Mouse (Mus musculus): Measurements from ENCODE around the gene Prkcg. TPM values are rescaled to one million over a fixed set of nuclear protein-coding genes. Genes with fewer than 3 reads are reported as not detected.
A peak's percentile ranks its signal among the peaks of the same experiment; 100 is the strongest.

Gene Prkcg
- total and polyA plus RNA-seq, 2 experiments from 2014 or later: 0.40 to 1.8 TPM

GRCm38 (mm10) chr7:3301628-3302555 lies 12.9 kb downstream of the Prkcg start:
- 3% methylated on average over 33 of the region's 33 CpGs for WGBS
- Histone ChIP-seq H3K4me2 (ENCODE audit: low read depth, low read length) (peak overlapping the region; percentile 75), H3K27me3 (ENCODE audit: control insufficient read depth, insufficient read depth, low read length) (peaks cover 18% of the 10 kb centered on the region), H3K4me3 (ENCODE audit: low read depth, low read length) (peak overlapping the region; percentile 43), H3K9me3 (replicated peaks; ENCODE audit: control insufficient read depth, low read length) (no peaks in the 10 kb centered on the region), H3K36me3 (replicated peaks; ENCODE audit: control insufficient read depth, insufficient read depth, low read length) (peaks cover 30% of the 10 kb centered on the region), H3K9ac (replicated peaks; ENCODE audit: low read depth, low read length) (peak overlapping the region; percentile 52), H3K4me1 (ENCODE audit: control insufficient read depth, insufficient read depth) (peaks cover 16% of the 10 kb centered on the region), H3K27ac (ENCODE audit: low read depth) (peak overlapping the region; percentile 74)
- peak; percentile 80 for DNase-seq (ENCODE audit: low spot score)
- TF ChIP-seq EP300 (IDR thresholded peaks at IDR 0.05; ENCODE audit: low read depth) (no peak), CTCF (IDR thresholded peaks at IDR 0.05; ENCODE audit: low read depth) (no peak; the same call in 1 of the 2 replicates)
- peak; percentile 73 for ATAC-seq (ENCODE audit: insufficient read depth, low read depth)

- TF ChIP-seq EP300 (IDR thresholded peaks at IDR 0.05; ENCODE audit: low read depth) (no peak), CTCF (IDR thresholded peaks at IDR 0.05; ENCODE audit: low read depth) (peak; percentile 68)
- WGBS: 3% methylated on average over 16 of the region's 16 CpGs
- peaks cover 22% of the 10 kb centered on the region for H3K36me3 ChIP-seq (replicated peaks; ENCODE audit: control insufficient read depth, insufficient read depth, low read length)
- H3K4me3 ChIP-seq (ENCODE audit: low read depth, low read length): peak overlapping the region; percentile 43
- H3K9ac ChIP-seq (replicated peaks; ENCODE audit: low read depth, low read length): peak overlapping the region; percentile 52
- H3K4me2 ChIP-seq (ENCODE audit: low read depth, low read length): peak overlapping the region; percentile 75
- peak overlapping the region; percentile 74 for H3K27ac ChIP-seq (ENCODE audit: low read depth)
- H3K9me3 ChIP-seq (replicated peaks; ENCODE audit: control insufficient read depth, low read length): no peaks in the 10 kb centered on the region
- peaks cover 12% of the 10 kb centered on the region for H3K4me1 ChIP-seq (ENCODE audit: control insufficient read depth, insufficient read depth)
- DNase-seq (ENCODE audit: low spot score) (peak; percentile 84), ATAC-seq (ENCODE audit: insufficient read depth, low read depth) (peak; percentile 46)
- peaks cover 18% of the 10 kb centered on the region for H3K27me3 ChIP-seq (ENCODE audit: control insufficient read depth, insufficient read depth, low read length)
Observed at GRCm38 (mm10) chr7:3302556-3303275, 13.7 kb downstream of the Prkcg start.

- Histone ChIP-seq H3K4me3 (ENCODE audit: low read depth, low read length) (peak overlapping the region; percentile 43), H3K9me3 (replicated peaks; ENCODE audit: control insufficient read depth, low read length) (no peaks in the 10 kb centered on the region), H3K9ac (replicated peaks; ENCODE audit: low read depth, low read length) (peak overlapping the region; percentile 52; the same call in 1 of the 2 replicates), H3K4me2 (ENCODE audit: low read depth, low read length) (peak overlapping the region; percentile 75), H3K36me3 (replicated peaks; ENCODE audit: control insufficient read depth, insufficient read depth, low read length) (peaks cover 16% of the 10 kb centered on the region), H3K27me3 (ENCODE audit: control insufficient read depth, insufficient read depth, low read length) (peaks cover 18% of the 10 kb centered on the region), H3K27ac (ENCODE audit: low read depth) (no peak overlapping the region), H3K4me1 (ENCODE audit: control insufficient read depth, insufficient read depth) (peaks cover 6% of the 10 kb centered on the region)
- ATAC-seq (ENCODE audit: insufficient read depth, low read depth) (peak; percentile 10; the same call in 1 of the 2 replicates), DNase-seq (ENCODE audit: low spot score) (no peak)
- TF ChIP-seq CTCF (IDR thresholded peaks at IDR 0.05; ENCODE audit: low read depth): no peak
- TF ChIP-seq EP300 (IDR thresholded peaks at IDR 0.05; ENCODE audit: low read depth): no peak
- under 1% methylated on average over 24 of the region's 29 CpGs for WGBS
Observed at GRCm38 (mm10) chr7:3303276-3303781, 14.3 kb downstream of the Prkcg start.

GRCm38 (mm10) chr7:3303789-3304188 lies 14.8 kb downstream of the Prkcg start:
- Histone ChIP-seq H3K4me3 (ENCODE audit: low read depth, low read length) (peak overlapping the region; percentile 43), H3K27ac (ENCODE audit: low read depth) (no peak overlapping the region), H3K4me1 (ENCODE audit: control insufficient read depth, insufficient read depth) (peaks cover 3% of the 10 kb centered on the region; the same call in 1 of the 2 replicates), H3K4me2 (ENCODE audit: low read depth, low read length) (peak overlapping the region; percentile 75), H3K9me3 (replicated peaks; ENCODE audit: control insufficient read depth, low read length) (no peaks in the 10 kb centered on the region), H3K27me3 (ENCODE audit: control insufficient read depth, insufficient read depth, low read length) (peaks cover 18% of the 10 kb centered on the region), H3K36me3 (replicated peaks; ENCODE audit: control insufficient read depth, insufficient read depth, low read length) (peaks cover 11% of the 10 kb centered on the region; the same call in 1 of the 2 replicates), H3K9ac (replicated peaks; ENCODE audit: low read depth, low read length) (no peak overlapping the region; the same call in 1 of the 2 replicates)
- 9% methylated on average over 12 of the region's 12 CpGs for WGBS
- ATAC-seq (ENCODE audit: insufficient read depth, low read depth) (no peak), DNase-seq (ENCODE audit: low spot score) (no peak)
- no peak for TF ChIP-seq EP300 (IDR thresholded peaks at IDR 0.05; ENCODE audit: low read depth)

GRCm38 (mm10) chr7:3304298-3304697 lies 15.3 kb downstream of the Prkcg start:
- DNase-seq (ENCODE audit: low spot score) (no peak), ATAC-seq (ENCODE audit: insufficient read depth, low read depth) (no peak)
- no peak overlapping the region for H3K4me3 ChIP-seq (ENCODE audit: low read depth, low read length)
- peaks cover 18% of the 10 kb centered on the region for H3K27me3 ChIP-seq (ENCODE audit: control insufficient read depth, insufficient read depth, low read length)
- H3K4me1 ChIP-seq (ENCODE audit: control insufficient read depth, insufficient read depth): peaks cover 3% of the 10 kb centered on the region; the same call in 1 of the 2 replicates
- H3K4me2 ChIP-seq (ENCODE audit: low read depth, low read length): no peak overlapping the region
- TF ChIP-seq EP300 (IDR thresholded peaks at IDR 0.05; ENCODE audit: low read depth) (no peak), CTCF (IDR thresholded peaks at IDR 0.05; ENCODE audit: low read depth) (no peak)
- 12% methylated on average over 9 of the region's 10 CpGs for WGBS
- no peak overlapping the region for H3K27ac ChIP-seq (ENCODE audit: low read depth)
- peaks cover 9% of the 10 kb centered on the region; the same call in 1 of the 2 replicates for H3K36me3 ChIP-seq (replicated peaks; ENCODE audit: control insufficient read depth, insufficient read depth, low read length)
- no peak overlapping the region for H3K9ac ChIP-seq (replicated peaks; ENCODE audit: low read depth, low read length)
- H3K9me3 ChIP-seq (replicated peaks; ENCODE audit: control insufficient read depth, low read length): no peaks in the 10 kb centered on the region

Measured in heart, postnatal 0 days (tissue).